Mouse (Mus musculus) kidney, adult 2 months (tissue): ENCODE measurements at regions not wholly inside any gene's neighbourhood (a gene's known extent, or its start where the extent isn't known, plus 50 kb on each side); places are given as distances from the start of the nearest gene placed in this dataset.

Experiments used
- CTCF ChIP-seq: fragments of 200-500 bp; conservative IDR thresholded peaks from 2 replicates; pipeline ENCODE4 v1.5.1; 2011; ENCODE audit warnings: low read depth, mild to moderate bottlenecking, control low read depth, low read length, moderate library complexity, mixed read lengths; ENCODE audit not compliant: insufficient read depth, insufficient read length
- POLR2A ChIP-seq: fragments of 200-500 bp; IDR thresholded peaks from one replicate; pipeline ENCODE4 v1.6.1; 2011; ENCODE audit warnings: low read depth, low read length, control low read depth

DNA sequence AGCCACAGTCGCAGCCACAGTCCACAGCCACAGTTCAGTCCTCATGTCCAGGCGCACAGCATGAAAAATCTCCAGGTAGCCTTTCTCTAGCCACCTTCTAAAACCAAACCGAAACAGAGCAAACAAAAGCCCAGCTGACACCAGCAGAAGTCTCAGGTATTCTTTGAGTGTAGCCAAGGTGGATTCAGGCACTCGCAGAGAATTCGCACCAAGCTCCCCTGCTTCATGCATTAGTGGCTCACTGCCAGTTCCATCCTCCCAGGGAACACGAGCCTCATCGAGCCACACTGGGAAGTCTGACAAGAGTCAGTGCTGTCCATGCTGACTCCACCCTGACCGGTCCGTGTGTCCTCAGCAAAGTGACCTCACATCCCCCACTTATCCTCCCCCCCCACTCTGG, 217.7 kb upstream of the Amigo2 start:
- TF ChIP-seq CTCF: no peak
- TF ChIP-seq POLR2A: no peak
